Mouse (Mus musculus): Measurements from ENCODE around the gene Dnah7a. TPM values are rescaled to one million over a fixed set of nuclear protein-coding genes. Genes with fewer than 3 reads are reported as not detected.
"Not testable (repeated sequence)": the region's sequence is repeated elsewhere in the genome, so short reads cannot be mapped to it uniquely, and the experiment has no call there.

Gene Dnah7a
- total and polyA plus RNA-seq, 3 experiments: not detected

GRCm38 (mm10) chr1:53639865-53640794, 66.5 kb downstream of the Dnah7a start:
- Histone ChIP-seq H3K27me3 (ENCODE audit: control insufficient read depth in 1 of 2, insufficient read depth in 2 of 2, low read length in 2 of 2) (no peaks in the 10 kb centered on the region), H3K27ac (ENCODE audit: control insufficient read depth, low read depth, low read length) (no peak overlapping the region), H3K36me3 (ENCODE audit: control insufficient read depth in 1 of 2, insufficient read depth in 2 of 2, low read length in 2 of 2) (no peaks in the 10 kb centered on the region), H3K4me1 (ENCODE audit: control insufficient read depth in 1 of 2, insufficient read depth in 2 of 2, low read length in 2 of 2) (no peaks in the 10 kb centered on the region), H3K4me3 (ENCODE audit: control insufficient read depth in 1 of 2, insufficient read depth in 1 of 2, low read depth in 2 of 2, low read length in 2 of 2) (no peak overlapping the region), H3K9ac (ENCODE audit: control insufficient read depth, low read depth, low read length, poor library complexity, severe bottlenecking) (no peak overlapping the region), H3K79me2 (ENCODE audit: control insufficient read depth, insufficient read depth, low read length, poor library complexity) (no peaks in the 10 kb centered on the region), H3K9me3 (replicated peaks; ENCODE audit: insufficient read depth, low read length) (no peaks in the 10 kb centered on the region)
- DNase-seq (ENCODE audit: low read depth, low spot score): no peak
- TF ChIP-seq CHD2 (IDR thresholded peaks at IDR 0.05; ENCODE audit: low read length) (no peak), KAT2A (conservative IDR thresholded peaks at IDR 0.05; ENCODE audit: low read depth, low read length) (no peak), TBP (IDR thresholded peaks at IDR 0.05; ENCODE audit: low read depth, low read length) (no peak), JUND (IDR thresholded peaks at IDR 0.05; ENCODE audit: low read depth, low read length) (no peak), UBTF (IDR thresholded peaks at IDR 0.05; ENCODE audit: borderline replicate concordance, insufficient read depth, low read depth, low read length) (no peak), E2F4 (IDR thresholded peaks at IDR 0.05; ENCODE audit: borderline replicate concordance, low read depth, low read length) (no peak), MYB (IDR thresholded peaks at IDR 0.05; ENCODE audit: low read depth, low read length) (no peak), RCOR1 (IDR thresholded peaks at IDR 0.05; ENCODE audit: low read depth, low read length) (no peak)

DNA sequence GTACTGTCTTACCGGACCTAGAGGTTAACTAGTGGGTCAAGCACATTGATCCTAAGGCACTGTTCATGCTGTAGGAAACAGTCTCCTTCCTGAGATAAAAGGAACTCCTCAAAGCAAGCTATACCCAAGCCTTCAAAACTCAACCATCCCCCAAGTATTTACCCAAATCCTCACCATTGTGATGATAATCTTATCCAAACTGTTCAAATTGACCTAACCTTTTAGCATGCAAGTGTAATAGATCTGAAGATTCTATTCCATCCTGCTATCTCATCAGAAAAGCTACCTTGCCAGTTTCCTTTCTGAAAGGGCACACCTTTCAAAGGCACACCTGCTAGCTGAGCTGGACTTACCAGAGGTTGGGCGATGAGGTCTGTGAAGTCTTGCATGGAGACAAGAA, 70.9 kb downstream of the Dnah7a start:
- not testable (repeated sequence) for H3K36me3 ChIP-seq (ENCODE audit: control insufficient read depth in 1 of 2, insufficient read depth in 2 of 2, low read length in 2 of 2); H3K27me3 ChIP-seq (ENCODE audit: control insufficient read depth in 1 of 2, insufficient read depth in 2 of 2, low read length in 2 of 2); H3K79me2 ChIP-seq (ENCODE audit: control insufficient read depth, insufficient read depth, low read length, poor library complexity); H3K9me3 ChIP-seq (replicated peaks; ENCODE audit: insufficient read depth, low read length); H3K4me1 ChIP-seq (ENCODE audit: control insufficient read depth in 1 of 2, insufficient read depth in 2 of 2, low read length in 2 of 2); H3K9ac ChIP-seq (ENCODE audit: control insufficient read depth, low read depth, low read length, poor library complexity, severe bottlenecking); H3K27ac ChIP-seq (ENCODE audit: control insufficient read depth, low read depth, low read length); H3K4me3 ChIP-seq (ENCODE audit: control insufficient read depth in 1 of 2, insufficient read depth in 1 of 2, low read depth in 2 of 2, low read length in 2 of 2); DNase-seq (ENCODE audit: low read depth, low spot score)

DNA sequence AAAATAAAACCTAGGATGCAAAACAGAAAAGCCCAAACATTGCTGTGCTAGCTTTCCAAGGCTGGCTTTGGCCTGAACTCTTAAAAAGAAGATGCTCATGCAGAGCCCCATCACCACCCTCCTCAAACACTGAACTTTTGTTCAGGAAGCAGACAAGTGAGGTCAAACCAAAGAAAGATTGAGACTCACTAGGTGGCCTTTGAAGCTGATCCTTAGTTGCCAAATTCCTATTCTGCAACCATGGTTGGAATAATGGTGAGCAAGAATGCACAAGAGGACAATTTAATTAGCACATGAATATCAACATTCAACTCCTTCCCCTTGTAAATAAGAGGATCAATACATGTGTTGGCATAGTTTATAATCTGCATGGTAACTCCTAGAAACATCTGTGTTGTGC, 74.5 kb downstream of the Dnah7a start:
- not testable (repeated sequence) for H3K4me1 ChIP-seq (ENCODE audit: control insufficient read depth in 1 of 2, insufficient read depth in 2 of 2, low read length in 2 of 2); H3K36me3 ChIP-seq (ENCODE audit: control insufficient read depth in 1 of 2, insufficient read depth in 2 of 2, low read length in 2 of 2); H3K4me3 ChIP-seq (ENCODE audit: control insufficient read depth in 1 of 2, insufficient read depth in 1 of 2, low read depth in 2 of 2, low read length in 2 of 2); H3K27ac ChIP-seq (ENCODE audit: control insufficient read depth, low read depth, low read length); H3K79me2 ChIP-seq (ENCODE audit: control insufficient read depth, insufficient read depth, low read length, poor library complexity); H3K27me3 ChIP-seq (ENCODE audit: control insufficient read depth in 1 of 2, insufficient read depth in 2 of 2, low read length in 2 of 2); H3K9ac ChIP-seq (ENCODE audit: control insufficient read depth, low read depth, low read length, poor library complexity, severe bottlenecking); H3K9me3 ChIP-seq (replicated peaks; ENCODE audit: insufficient read depth, low read length); DNase-seq (ENCODE audit: low read depth, low spot score)

All from MEL (cell line).